Mouse (Mus musculus) midbrain, postnatal 0 days (tissue): Measurements from ENCODE around the gene Taf11. TPM values are rescaled to one million over a fixed set of nuclear protein-coding genes. Genes with fewer than 3 reads are reported as not detected.
A peak's percentile ranks its signal among the peaks of the same experiment; 100 is the strongest.

Source experiments
- ATAC-seq: fragments of 200-750 bp; cut with Nextera tagmentation; 2 replicates; pipeline ENCODE4 v1.8.0; 2017; ENCODE audit warnings: moderate number of reproducible peaks, mild to moderate bottlenecking, moderate TSS enrichment, moderate library complexity; ENCODE audit not compliant: low FRiP score
- DNase-seq: peaks from one replicate; pipeline ENCODE4 v3.0.0-alpha.2; 2015; ENCODE audit warnings: low spot score
- H3K27ac ChIP-seq: fragments of 300-500 bp; sonication (generic); 2 replicates; pipeline ENCODE4 v1.5.1; 2014; ENCODE audit warnings: low read depth, mild to moderate bottlenecking, low read length, mixed read lengths
- H3K27me3 ChIP-seq: fragments of 300-500 bp; sonication (generic); 2 replicates; pipeline ENCODE4 v1.6.1; 2014; ENCODE audit warnings: low read length, control low read depth, mixed read lengths; ENCODE audit not compliant: insufficient read depth
- H3K36me3 ChIP-seq: fragments of 300-500 bp; sonication (generic); 2 replicates; pipeline ENCODE4 v1.6.1; 2014; ENCODE audit warnings: low read length, control low read depth, mixed read lengths; ENCODE audit not compliant: insufficient read depth
- H3K4me1 ChIP-seq: fragments of 300-500 bp; sonication (generic); 2 replicates; pipeline ENCODE4 v1.6.1; 2014; ENCODE audit warnings: mild to moderate bottlenecking, control low read depth, antibody characterized with exemption, low read length, mixed read lengths; ENCODE audit not compliant: insufficient read depth
- H3K4me2 ChIP-seq: fragments of 300-500 bp; sonication (generic); 2 replicates; pipeline ENCODE4 v1.6.1; 2014; ENCODE audit warnings: low read depth, mild to moderate bottlenecking, low read length, mixed read lengths; ENCODE audit not compliant: poor library complexity, severe bottlenecking
- H3K4me3 ChIP-seq: fragments of 300-500 bp; sonication (generic); 2 replicates; pipeline ENCODE4 v1.5.1; 2014; ENCODE audit warnings: low read depth, mild to moderate bottlenecking, low read length, moderate library complexity
- H3K9ac ChIP-seq: fragments of 300-500 bp; sonication (generic); replicated peaks from 2 replicates; pipeline ENCODE4 v1.6.1; 2014; ENCODE audit warnings: mild to moderate bottlenecking, low read length, moderate library complexity, mixed read lengths; ENCODE audit not compliant: poor library complexity, severe bottlenecking
- H3K9me3 ChIP-seq: fragments of 300-500 bp; sonication (generic); 2 replicates; pipeline ENCODE4 v1.6.1; 2016; ENCODE audit warnings: low read length, control low read depth
- CTCF ChIP-seq: IDR thresholded peaks from 2 replicates; pipeline ENCODE4 v1.5.1; 2016; ENCODE audit warnings: antibody characterized with exemption, mild to moderate bottlenecking
- WGBS: fragments of 180-500 bp; shearing (Covaris S2); extraction: QIAGEN DNeasy Blood & Tissue Kit; methylation state at CpG from one replicate; pipeline ENCODE4 v1.1.7; 2014; 5-methylcytosine and 5-hydroxymethylcytosine counted together
- polyA plus RNA-seq: library from polyadenylated mRNA; unstranded; fragments of >200 nt; fragmentation: Nextera tagmentation; extraction: Ambion mirVana; gene quantifications from 2 replicates; pipeline ENCODE4 v1.2.1, GENCODE M21; 2015
- total RNA-seq: library from RNA; depleted of rRNA; stranded (reverse); fragments of >200 nt; gene quantifications from 2 replicates; pipeline ENCODE4 v1.2.3, GENCODE M21; 2014

Taf11 gene
- total and polyA plus RNA-seq, 2 experiments from 2014 or later: 21.0 to 59.9 TPM

GRCm38 (mm10) chr17:27871851-27872250 lies 37.8 kb downstream of the Taf11 start:
- no peak for DNase-seq
- no peak for ATAC-seq
- no peak overlapping the region for H3K27ac ChIP-seq
- 91% methylated on average over 3 of the region's 3 CpGs for WGBS
- H3K4me3 ChIP-seq: no peak overlapping the region
- H3K9ac ChIP-seq: no peak overlapping the region
- no peaks in the 10 kb centered on the region for H3K9me3 ChIP-seq
- H3K27me3 ChIP-seq: no peaks in the 10 kb centered on the region
- no peaks in the 10 kb centered on the region for H3K36me3 ChIP-seq
- no peaks in the 10 kb centered on the region for H3K4me1 ChIP-seq
- TF ChIP-seq CTCF: no peak
- no peak overlapping the region for H3K4me2 ChIP-seq

- H3K9ac ChIP-seq: no peak overlapping the region
These were observed 42.9 kb downstream of the Taf11 start for GRCm38 (mm10) chr17:27866737-27867136.

GRCm38 (mm10) chr17:27865461-27865860 lies 44.2 kb downstream of the Taf11 start:
- WGBS: 80% methylated on average over 2 of the region's 2 CpGs
- no peak overlapping the region for H3K4me3 ChIP-seq
- H3K27ac ChIP-seq: no peak overlapping the region
- DNase-seq (no peak), ATAC-seq (no peak)
- no peaks in the 10 kb centered on the region for H3K36me3 ChIP-seq
- H3K4me1 ChIP-seq: no peaks in the 10 kb centered on the region
- H3K4me2 ChIP-seq: no peak overlapping the region
- no peaks in the 10 kb centered on the region for H3K27me3 ChIP-seq
- no peak overlapping the region for H3K9ac ChIP-seq
- no peaks in the 10 kb centered on the region for H3K9me3 ChIP-seq
- peak; percentile 54 for TF ChIP-seq CTCF

More at GRCm38 (mm10) chr17:27866737-27867136, 42.9 kb downstream of the Taf11 start:
- H3K36me3 ChIP-seq: no peaks in the 10 kb centered on the region
- H3K4me1 ChIP-seq: no peaks in the 10 kb centered on the region
- no peak overlapping the region for H3K4me3 ChIP-seq
- H3K4me2 ChIP-seq: no peak overlapping the region
- no peaks in the 10 kb centered on the region for H3K9me3 ChIP-seq
- H3K27ac ChIP-seq: no peak overlapping the region
- TF ChIP-seq CTCF: no peak
- WGBS: 94% methylated on average over 4 of the region's 4 CpGs
- ATAC-seq (no peak), DNase-seq (no peak)
- no peaks in the 10 kb centered on the region for H3K27me3 ChIP-seq

DNA sequence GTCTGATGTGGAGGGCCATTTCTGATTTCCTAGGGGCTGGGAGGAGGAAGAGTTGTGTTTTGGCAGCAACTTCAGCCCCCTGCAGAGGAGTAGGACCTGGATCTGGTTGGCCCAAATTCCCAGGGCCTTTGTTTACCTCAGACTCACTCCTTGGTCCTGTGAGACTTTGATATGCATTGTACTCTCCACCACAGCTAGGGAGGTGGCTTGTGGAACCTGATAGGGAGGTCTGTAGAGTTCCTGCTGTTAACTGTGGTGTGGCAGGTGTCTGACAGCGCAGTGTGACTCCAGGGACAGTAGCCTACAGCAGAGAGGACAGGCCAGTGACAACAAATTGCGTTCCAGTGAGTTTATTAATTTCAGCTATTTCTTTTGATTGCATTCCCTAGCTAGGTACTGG lies 50.5 kb downstream of the Taf11 start:
- Histone ChIP-seq H3K4me1 (peaks cover 15% of the 10 kb centered on the region), H3K27me3 (no peaks in the 10 kb centered on the region), H3K4me3 (no peak overlapping the region), H3K4me2 (no peak overlapping the region), H3K27ac (no peak overlapping the region), H3K9me3 (no peaks in the 10 kb centered on the region), H3K36me3 (no peaks in the 10 kb centered on the region; the same call in 1 of the 2 replicates), H3K9ac (0 out of 2 replicates have a peak overlapping the region, but pooled peaks have one; percentile 8)
- 49% methylated on average over 2 of the region's 2 CpGs for WGBS
- ATAC-seq: no peak
- TF ChIP-seq CTCF: no peak
- no peak for DNase-seq

- no peak for TF ChIP-seq CTCF
- Histone ChIP-seq H3K4me3 (peak overlapping the region; percentile 80), H3K36me3 (no peaks in the 10 kb centered on the region; the same call in 1 of the 2 replicates), H3K4me1 (peaks cover 15% of the 10 kb centered on the region), H3K27me3 (no peaks in the 10 kb centered on the region), H3K9ac (peak overlapping the region; percentile 83), H3K9me3 (no peaks in the 10 kb centered on the region), H3K4me2 (peak overlapping the region; percentile 71), H3K27ac (0 out of 2 replicates have a peak overlapping the region, but pooled peaks have one; percentile 86)
- ATAC-seq: no peak
- no peak for DNase-seq
- 58% methylated on average over 11 of the region's 11 CpGs for WGBS
These were observed 51.8 kb downstream of the Taf11 start for GRCm38 (mm10) chr17:27857649-27858475.
